Mouse (Mus musculus) G1E (cell line): ENCODE data around the gene Gm15013. TPM values are rescaled to one million over a fixed set of nuclear protein-coding genes. Genes with fewer than 3 reads are reported as not detected.

ENCODE experiments used
- ATAC-seq: 2 replicates; pipeline ENCODE4 v1.8.0; 2016; ENCODE audit warnings: mild to moderate bottlenecking; ENCODE audit not compliant: insufficient number of reproducible peaks, poor library complexity, low FRiP score, severe bottlenecking; ENCODE audit errors: extremely low read depth
- DNase-seq: peaks from one replicate; pipeline ENCODE4 v3.0.0; 2012; ENCODE audit warnings: low spot score
- H3K27me3 ChIP-seq: 2 replicates; pipeline ENCODE4 v1.6.1; 2012; ENCODE audit warnings: mild to moderate bottlenecking, low read length, inconsistent platforms; ENCODE audit not compliant: insufficient read depth
- H3K36me3 ChIP-seq: replicated peaks from 2 replicates; pipeline ENCODE3; 2012; ENCODE audit warnings: mild to moderate bottlenecking, inconsistent platforms
- H3K4me1 ChIP-seq: 2 replicates; pipeline ENCODE4 v1.6.1; 2012; ENCODE audit warnings: low read depth, low read length, inconsistent platforms, mixed read lengths; ENCODE audit not compliant: insufficient read depth
- H3K4me3 ChIP-seq: 2 replicates; pipeline ENCODE4 v1.5.1; 2012; ENCODE audit warnings: low read depth, mild to moderate bottlenecking, inconsistent platforms, low read length, moderate library complexity, mixed read lengths
- H3K9me3 ChIP-seq: replicated peaks from 2 replicates; pipeline ENCODE4 v1.6.1; 2012; ENCODE audit warnings: inconsistent platforms
- CTCF ChIP-seq: IDR thresholded peaks from 2 replicates; pipeline ENCODE4 v1.5.1; 2012; ENCODE audit warnings: low read depth, low read length, inconsistent platforms, mixed read lengths
- GATA1 ChIP-seq: IDR thresholded peaks from 2 replicates; pipeline ENCODE4 v1.6.1; 2012; ENCODE audit warnings: borderline replicate concordance, low read length, inconsistent platforms, mixed read lengths
- GATA2 ChIP-seq: IDR thresholded peaks from 2 replicates; pipeline ENCODE4 v1.6.1; 2012; ENCODE audit warnings: low read depth, low read length, inconsistent platforms, borderline replicate concordance
- POLR2AphosphoS5 ChIP-seq: IDR thresholded peaks from 2 replicates; pipeline ENCODE4 v1.6.1; 2012; ENCODE audit warnings: low read depth, low read length, inconsistent platforms; ENCODE audit not compliant: insufficient replicate concordance
- TAL1 ChIP-seq: conservative IDR thresholded peaks from 2 replicates; pipeline ENCODE4 v1.6.1; 2012; ENCODE audit warnings: low read depth, low read length, inconsistent platforms, mixed read lengths
- polyA plus RNA-seq: library from polyadenylated mRNA; stranded (reverse); fragments of >175 nt; gene quantifications from 2 replicates; pipeline ENCODE4 v1.2.3, GENCODE M21; 2012
- total RNA-seq, 2 experiments: library from RNA; stranded (forward) in 1 of 2; stranded (reverse) in 1 of 2; fragments of 200-1000 nt in 1 of 2; fragments of >200 nt in 1 of 2; fragmentation: Nextera tagmentation in 1 of 2; gene quantifications; 2 replicates each; pipeline ENCODE4 v1.2.3; 2014 to 2017

Gene Gm15013
- total and polyA plus RNA-seq, 3 experiments, result 0.15 to 0.38 TPM; not detected in 1

DNA sequence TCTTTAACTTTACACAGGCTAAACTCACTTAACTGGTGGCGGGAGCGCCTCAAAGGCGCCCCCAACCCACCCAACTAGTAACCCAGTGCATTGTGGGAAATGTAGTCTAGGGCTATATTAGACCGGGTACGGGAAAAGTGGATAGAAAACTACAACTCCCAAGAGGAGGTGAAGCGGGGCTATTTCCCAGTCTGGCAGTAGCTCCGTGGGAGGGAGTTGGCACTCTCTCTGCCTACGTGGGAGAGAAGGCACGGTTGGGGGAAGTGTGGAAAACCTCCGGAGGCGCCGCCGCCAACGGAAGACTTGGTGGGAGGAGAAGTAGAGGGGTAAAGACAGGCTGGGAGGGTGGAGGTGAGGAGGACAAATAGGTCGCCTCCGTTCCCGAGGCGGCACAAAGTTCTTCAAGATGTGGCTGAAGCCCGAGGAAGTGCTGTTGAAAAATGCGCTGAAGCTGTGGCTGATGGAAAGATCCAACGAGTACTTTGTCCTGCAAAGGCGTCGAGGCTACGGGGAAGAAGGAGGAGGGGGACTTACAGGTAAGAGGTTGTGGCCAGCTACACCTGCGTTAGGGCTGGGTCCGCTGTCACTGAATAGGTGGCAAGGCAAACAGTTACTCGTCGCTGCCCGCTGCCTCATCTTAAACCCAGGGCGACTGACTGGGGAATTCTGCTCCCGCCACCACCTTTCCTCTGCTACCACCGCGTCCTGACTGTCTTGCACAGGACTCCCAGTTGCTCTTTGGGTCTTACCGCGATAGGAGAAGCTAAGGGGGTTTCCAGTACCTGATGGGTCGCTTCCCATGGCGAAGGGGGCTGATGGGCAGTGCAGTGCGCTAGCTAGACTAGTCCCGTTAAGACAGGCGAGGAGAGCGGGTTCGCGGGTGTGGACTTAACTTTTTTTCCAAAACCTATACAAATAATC is 29.2 kb downstream of the Gm15013 start, which contains the start of gene Tbc1d8b:
TSS of gene Tbc1d8b (plus strand) at position 222 of the 921 bp plus-strand sequence.
- ATAC-seq, result peak; percentile 96
- DNase-seq, result peak; percentile 51
- no peaks in the 10 kb centered on the region for H3K36me3 ChIP-seq
- H3K4me1 ChIP-seq, result 0 out of 2 replicates have a peak, but pooled peaks cover 2% of the 10 kb centered on the region
- H3K9me3 ChIP-seq, result no peaks in the 10 kb centered on the region
- peak within 1 kb of the TSS; percentile 77 for H3K4me3 ChIP-seq
- no peak for TF ChIP-seq GATA1
- TF ChIP-seq CTCF, result no peak
- TF ChIP-seq POLR2AphosphoS5, result no peak
- no peak for TF ChIP-seq GATA2
- TF ChIP-seq TAL1, result no peak
- no peaks in the 10 kb centered on the region for H3K27me3 ChIP-seq

DNA sequence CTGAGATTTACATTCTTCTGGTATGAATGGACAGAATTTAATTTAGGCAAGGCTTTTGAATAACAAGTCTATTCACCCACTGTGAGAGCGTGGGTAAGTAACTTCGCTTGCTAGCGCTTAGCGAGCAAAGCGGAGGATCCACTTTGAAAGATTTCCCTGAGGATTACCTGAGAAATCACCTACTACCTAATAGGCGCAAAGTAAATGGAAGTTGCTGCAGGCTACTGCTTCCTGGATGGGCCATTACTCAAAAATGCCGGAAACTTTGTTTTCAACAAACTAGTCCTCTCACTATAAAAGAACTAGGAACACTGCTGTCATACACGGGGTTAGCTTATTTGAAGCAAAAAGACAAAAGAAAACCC is 29.9 kb downstream of the Gm15013 start:
- Histone ChIP-seq H3K4me1 (0 out of 2 replicates have a peak, but pooled peaks cover 2% of the 10 kb centered on the region), H3K27me3 (no peaks in the 10 kb centered on the region), H3K9me3 (no peaks in the 10 kb centered on the region), H3K36me3 (no peaks in the 10 kb centered on the region), H3K4me3 (peak overlapping the region; percentile 77)
- DNase-seq (peak; percentile 3), ATAC-seq (no peak)
- TF ChIP-seq GATA1 (no peak), GATA2 (no peak), CTCF (no peak), POLR2AphosphoS5 (no peak)

DNA sequence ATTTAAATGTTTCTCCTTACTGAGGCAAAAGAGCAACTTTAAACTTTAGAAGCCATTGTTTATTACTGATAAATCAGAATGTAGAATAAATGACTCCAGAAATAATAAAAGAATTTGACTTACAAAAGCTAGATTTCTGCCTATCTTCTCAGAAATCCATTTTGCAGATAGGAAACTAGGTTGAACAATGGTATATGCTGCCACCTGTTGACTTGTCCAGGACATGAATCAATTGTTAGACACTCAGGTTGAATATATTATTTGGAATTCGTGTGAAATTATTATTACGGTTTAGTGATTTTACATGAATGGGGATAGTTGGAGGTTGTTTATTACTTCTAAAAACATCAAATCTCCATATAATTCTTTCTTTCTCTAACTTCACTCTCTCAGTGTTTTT is 48.5 kb downstream of the Gm15013 start:
- no peaks in the 10 kb centered on the region for H3K4me1 ChIP-seq
- no peaks in the 10 kb centered on the region for H3K27me3 ChIP-seq
- ATAC-seq (no peak), DNase-seq (no peak)
- TF ChIP-seq POLR2AphosphoS5 (no peak), GATA1 (no peak), CTCF (no peak), TAL1 (no peak)
- no peak overlapping the region for H3K4me3 ChIP-seq
- no peaks in the 10 kb centered on the region for H3K9me3 ChIP-seq
- peaks cover 38% of the 10 kb centered on the region for H3K36me3 ChIP-seq

Other genes starting within 250 kb of the Gm15013 start
- 28.3 and 29.1 TPM in 2 replicates for gene D330045A20Rik, start 234.1 kb downstream of the Gm15013 start, total RNA-seq (2014; fragmentation: Nextera tagmentation)
- gene D330045A20Rik, start 234.1 kb downstream of the Gm15013 start, total RNA-seq (2017), result 42.9 and 51.4 TPM in 2 replicates
- gene D330045A20Rik, start 234.1 kb downstream of the Gm15013 start, polyA plus RNA-seq, result 0.58 and 0.75 TPM in 2 replicates
- 80.2 and 86.1 TPM in 2 replicates for gene Rnf128, start 151.2 kb downstream of the Gm15013 start, total RNA-seq (2014; fragmentation: Nextera tagmentation)
- 119 and 125 TPM in 2 replicates for gene Rnf128, start 151.2 kb downstream of the Gm15013 start, total RNA-seq (2017)
- gene Rnf128, start 151.2 kb downstream of the Gm15013 start, polyA plus RNA-seq, result 19.2 and 20.6 TPM in 2 replicates
- 10.7 and 11.4 TPM in 2 replicates for gene Tbc1d8b, start 29.5 kb downstream of the Gm15013 start, total RNA-seq (2014; fragmentation: Nextera tagmentation)
- gene Tbc1d8b, start 29.5 kb downstream of the Gm15013 start, total RNA-seq (2017), result 9.0 and 12.5 TPM in 2 replicates
- 0.19 and 0.29 TPM in 2 replicates for gene Tbc1d8b, start 29.5 kb downstream of the Gm15013 start, polyA plus RNA-seq
- gene Ripply1, start 67.9 kb upstream of the Gm15013 start, total RNA-seq (2014; fragmentation: Nextera tagmentation), result not detected in 2 replicates
- not detected in 2 replicates for gene Ripply1, start 67.9 kb upstream of the Gm15013 start, total RNA-seq (2017)
- gene Ripply1, start 67.9 kb upstream of the Gm15013 start, polyA plus RNA-seq, result 0.74 and 0.92 TPM in 2 replicates
- gene Cldn2, start 86.3 kb upstream of the Gm15013 start, total RNA-seq (2014; fragmentation: Nextera tagmentation), result 0.24 and 0.90 TPM in 2 replicates
- 0.11 TPM in 1 of 2 replicates, not detected in the other for gene Cldn2, start 86.3 kb upstream of the Gm15013 start, total RNA-seq (2017)
- gene Cldn2, start 86.3 kb upstream of the Gm15013 start, polyA plus RNA-seq, result 0.30 and 0.35 TPM in 2 replicates
- 15.1 and 15.6 TPM in 2 replicates for gene Morc4, start 157.2 kb upstream of the Gm15013 start, total RNA-seq (2014; fragmentation: Nextera tagmentation)
- 4.3 and 6.7 TPM in 2 replicates for gene Morc4, start 157.2 kb upstream of the Gm15013 start, total RNA-seq (2017)
- gene Morc4, start 157.2 kb upstream of the Gm15013 start, polyA plus RNA-seq, result 22.8 and 26.4 TPM in 2 replicates